Mouse (Mus musculus) megakaryocyte, adult 5-6 weeks (primary cell): Measurements from ENCODE around the gene Ksr1. TPM values are rescaled to one million over a fixed set of nuclear protein-coding genes. Genes with fewer than 3 reads are reported as not detected.

ENCODE experiments used
- total RNA-seq, 2 experiments: library from RNA; stranded (forward) in 1 of 2; stranded (reverse) in 1 of 2; fragments of 153-499, 151-499 nt in 1 of 2; fragments of 221-1000, 200-1000 nt in 1 of 2; gene quantifications; 2 replicates each; pipeline versions ENCODE4 v1.2.3 to v1.2.4; 2015 to 2017

The Ksr1 gene
- total RNA-seq, 2 experiments from 2014 or later: 6.4 to 10.8 TPM

Other genes with a start within 250 kb of the Ksr1 start
- not detected in 2 replicates for gene Nos2, start 225.6 kb downstream of the Ksr1 start, total RNA-seq (2015)
- not detected in 2 replicates for gene Nos2, start 225.6 kb downstream of the Ksr1 start, total RNA-seq (2017)
- 218 and 231 TPM in 2 replicates for gene Lgals9, start 161.5 kb downstream of the Ksr1 start, total RNA-seq (2015)
- 40.4 and 48.1 TPM in 2 replicates for gene Lgals9, start 161.5 kb downstream of the Ksr1 start, total RNA-seq (2017)
- 246 and 264 TPM in 2 replicates for gene Wsb1, start 108.3 kb upstream of the Ksr1 start, total RNA-seq (2015)
- 158 and 170 TPM in 2 replicates for gene Wsb1, start 108.3 kb upstream of the Ksr1 start, total RNA-seq (2017)
- not detected in 2 replicates for gene Gm9964, start 150.5 kb upstream of the Ksr1 start, total RNA-seq (2015)
- gene Gm9964, start 150.5 kb upstream of the Ksr1 start, total RNA-seq (2017): not detected in 2 replicates
- gene Nf1, start 193.3 kb upstream of the Ksr1 start, total RNA-seq (2015): 16.5 and 18.7 TPM in 2 replicates
- gene Nf1, start 193.3 kb upstream of the Ksr1 start, total RNA-seq (2017): 9.9 and 15.7 TPM in 2 replicates